Mouse (Mus musculus): ENCODE measurements around the gene Patj. TPM values are rescaled to one million over a fixed set of nuclear protein-coding genes. Genes with fewer than 3 reads are reported as not detected.

The Patj gene
- polyA plus RNA-seq, 1 experiment from 2014 or later, result 2.8 TPM

GRCm38 (mm10) chr4:98465886-98466285 is 70.3 kb downstream of the Patj start:
- Histone ChIP-seq H3K36me3 (replicated peaks; ENCODE audit: insufficient read depth, low read length) (no peaks in the 10 kb centered on the region), H3K4me3 (ENCODE audit: low read depth, low read length) (no peak overlapping the region), H3K9me3 (ENCODE audit: low read length) (no peaks in the 10 kb centered on the region), H3K4me2 (ENCODE audit: low read depth, low read length) (no peak overlapping the region), H3K4me1 (ENCODE audit: insufficient read depth) (no peaks in the 10 kb centered on the region), H3K9ac (replicated peaks) (no peak overlapping the region), H3K27me3 (ENCODE audit: insufficient read depth, low read length) (no peaks in the 10 kb centered on the region), H3K27ac (ENCODE audit: low read depth) (no peak overlapping the region)
- 64% methylated on average over 2 of the region's 2 CpGs for WGBS (ENCODE audit: insufficient replicate concordance)
- ATAC-seq, result no peak
- no peak for DNase-seq
- no peak for TF ChIP-seq CTCF (IDR thresholded peaks at IDR 0.05; ENCODE audit: low read depth)
- no peak for TF ChIP-seq EP300 (IDR thresholded peaks at IDR 0.05; ENCODE audit: low read depth)

GRCm38 (mm10) chr4:98471376-98471775 is 75.8 kb downstream of the Patj start:
- TF ChIP-seq CTCF (IDR thresholded peaks at IDR 0.05; ENCODE audit: low read depth), result no peak
- TF ChIP-seq EP300 (IDR thresholded peaks at IDR 0.05; ENCODE audit: low read depth), result no peak
- DNase-seq (no peak), ATAC-seq (no peak)
- no peak overlapping the region for H3K4me3 ChIP-seq (ENCODE audit: low read depth, low read length)
- WGBS (ENCODE audit: insufficient replicate concordance), result 43% methylated on average over 7 of the region's 7 CpGs
- H3K9ac ChIP-seq (replicated peaks), result no peak overlapping the region
- no peak overlapping the region for H3K4me2 ChIP-seq (ENCODE audit: low read depth, low read length)
- H3K4me1 ChIP-seq (ENCODE audit: insufficient read depth), result no peaks in the 10 kb centered on the region
- H3K36me3 ChIP-seq (replicated peaks; ENCODE audit: insufficient read depth, low read length), result no peaks in the 10 kb centered on the region
- H3K27ac ChIP-seq (ENCODE audit: low read depth), result no peak overlapping the region
- H3K9me3 ChIP-seq (ENCODE audit: low read length), result no peaks in the 10 kb centered on the region
- no peaks in the 10 kb centered on the region for H3K27me3 ChIP-seq (ENCODE audit: insufficient read depth, low read length)

- 65% methylated on average over 3 of the region's 3 CpGs for WGBS (ENCODE audit: insufficient replicate concordance)
These were observed 77.9 kb downstream of the Patj start for GRCm38 (mm10) chr4:98473491-98473890.

GRCm38 (mm10) chr4:98478005-98478404 is 82.4 kb downstream of the Patj start:
- DNase-seq, result no peak
- TF ChIP-seq CTCF (IDR thresholded peaks at IDR 0.05; ENCODE audit: low read depth) (no peak), EP300 (IDR thresholded peaks at IDR 0.05; ENCODE audit: low read depth) (no peak)
- no peak for ATAC-seq
- WGBS (ENCODE audit: insufficient replicate concordance), result 68% methylated on average over 3 of the region's 3 CpGs
- Histone ChIP-seq H3K9ac (replicated peaks) (no peak overlapping the region), H3K4me2 (ENCODE audit: low read depth, low read length) (no peak overlapping the region), H3K9me3 (ENCODE audit: low read length) (no peaks in the 10 kb centered on the region), H3K4me3 (ENCODE audit: low read depth, low read length) (no peak overlapping the region), H3K36me3 (replicated peaks; ENCODE audit: insufficient read depth, low read length) (no peaks in the 10 kb centered on the region), H3K27me3 (ENCODE audit: insufficient read depth, low read length) (no peaks in the 10 kb centered on the region), H3K27ac (ENCODE audit: low read depth) (no peak overlapping the region), H3K4me1 (ENCODE audit: insufficient read depth) (no peaks in the 10 kb centered on the region)

More at GRCm38 (mm10) chr4:98473491-98473890, 77.9 kb downstream of the Patj start:
- H3K36me3 ChIP-seq (replicated peaks; ENCODE audit: insufficient read depth, low read length), result no peaks in the 10 kb centered on the region
- TF ChIP-seq EP300 (IDR thresholded peaks at IDR 0.05; ENCODE audit: low read depth) (no peak), CTCF (IDR thresholded peaks at IDR 0.05; ENCODE audit: low read depth) (no peak)
- H3K4me1 ChIP-seq (ENCODE audit: insufficient read depth), result no peaks in the 10 kb centered on the region
- no peaks in the 10 kb centered on the region for H3K9me3 ChIP-seq (ENCODE audit: low read length)
- H3K27me3 ChIP-seq (ENCODE audit: insufficient read depth, low read length), result no peaks in the 10 kb centered on the region
- no peak overlapping the region for H3K4me2 ChIP-seq (ENCODE audit: low read depth, low read length)
- ATAC-seq (no peak), DNase-seq (no peak)
- no peak overlapping the region for H3K9ac ChIP-seq (replicated peaks)
- H3K27ac ChIP-seq (ENCODE audit: low read depth), result no peak overlapping the region
- H3K4me3 ChIP-seq (ENCODE audit: low read depth, low read length), result no peak overlapping the region

GRCm38 (mm10) chr4:98486475-98486874 is 90.9 kb downstream of the Patj start:
- no peaks in the 10 kb centered on the region for H3K9me3 ChIP-seq (ENCODE audit: low read length)
- no peak overlapping the region for H3K27ac ChIP-seq (ENCODE audit: low read depth)
- TF ChIP-seq CTCF (IDR thresholded peaks at IDR 0.05; ENCODE audit: low read depth) (no peak), EP300 (IDR thresholded peaks at IDR 0.05; ENCODE audit: low read depth) (no peak)
- no peaks in the 10 kb centered on the region for H3K4me1 ChIP-seq (ENCODE audit: insufficient read depth)
- no peak overlapping the region for H3K4me2 ChIP-seq (ENCODE audit: low read depth, low read length)
- no peak overlapping the region for H3K4me3 ChIP-seq (ENCODE audit: low read depth, low read length)
- H3K9ac ChIP-seq (replicated peaks), result no peak overlapping the region
- 50% methylated on average over 3 of the region's 3 CpGs for WGBS (ENCODE audit: insufficient replicate concordance)
- ATAC-seq (no peak), DNase-seq (no peak)
- H3K27me3 ChIP-seq (ENCODE audit: insufficient read depth, low read length), result no peaks in the 10 kb centered on the region
- 0 out of 2 replicates have a peak, but pooled peaks cover 3% of the 10 kb centered on the region for H3K36me3 ChIP-seq (replicated peaks; ENCODE audit: insufficient read depth, low read length)

- H3K4me2 ChIP-seq (ENCODE audit: low read depth, low read length), result no peak overlapping the region
- H3K4me3 ChIP-seq (ENCODE audit: low read depth, low read length), result no peak overlapping the region
- H3K27ac ChIP-seq (ENCODE audit: low read depth), result no peak overlapping the region
- no peak for DNase-seq
- WGBS (ENCODE audit: insufficient replicate concordance), result 79% methylated on average over 4 of the region's 4 CpGs
- TF ChIP-seq EP300 (IDR thresholded peaks at IDR 0.05; ENCODE audit: low read depth), result no peak
- no peak for TF ChIP-seq CTCF (IDR thresholded peaks at IDR 0.05; ENCODE audit: low read depth)
- no peaks in the 10 kb centered on the region for H3K9me3 ChIP-seq (ENCODE audit: low read length)
- no peaks in the 10 kb centered on the region for H3K4me1 ChIP-seq (ENCODE audit: insufficient read depth)
- 0 out of 2 replicates have a peak, but pooled peaks cover 3% of the 10 kb centered on the region for H3K36me3 ChIP-seq (replicated peaks; ENCODE audit: insufficient read depth, low read length)
- H3K27me3 ChIP-seq (ENCODE audit: insufficient read depth, low read length), result no peaks in the 10 kb centered on the region
- H3K9ac ChIP-seq (replicated peaks), result no peak overlapping the region
- ATAC-seq, result no peak
These were observed 91.3 kb downstream of the Patj start for GRCm38 (mm10) chr4:98486901-98487300.

- H3K9ac ChIP-seq (replicated peaks), result no peak overlapping the region
- WGBS (ENCODE audit: insufficient replicate concordance), result 68% methylated on average over 1 of the region's 1 CpGs
- H3K36me3 ChIP-seq (replicated peaks; ENCODE audit: insufficient read depth, low read length), result 0 out of 2 replicates have a peak, but pooled peaks cover 3% of the 10 kb centered on the region
- H3K4me2 ChIP-seq (ENCODE audit: low read depth, low read length), result no peak overlapping the region
- no peaks in the 10 kb centered on the region for H3K9me3 ChIP-seq (ENCODE audit: low read length)
- DNase-seq (no peak), ATAC-seq (no peak)
- no peaks in the 10 kb centered on the region for H3K4me1 ChIP-seq (ENCODE audit: insufficient read depth)
- TF ChIP-seq CTCF (IDR thresholded peaks at IDR 0.05; ENCODE audit: low read depth) (peak; percentile 30), EP300 (IDR thresholded peaks at IDR 0.05; ENCODE audit: low read depth) (no peak)
- H3K4me3 ChIP-seq (ENCODE audit: low read depth, low read length), result no peak overlapping the region
- H3K27me3 ChIP-seq (ENCODE audit: insufficient read depth, low read length), result no peaks in the 10 kb centered on the region
- no peak overlapping the region for H3K27ac ChIP-seq (ENCODE audit: low read depth)
These were observed 93.8 kb downstream of the Patj start for GRCm38 (mm10) chr4:98489386-98489785.

Measured in liver, postnatal 0 days (tissue).